Mouse (Mus musculus) testis, postnatal 10 days (tissue): ENCODE measurements around the gene Ccl24.
"Not testable (repeated sequence)": the region's sequence is repeated elsewhere in the genome, so short reads cannot be mapped to it uniquely, and the experiment has no call there.

ENCODE experiments used
- DNase-seq: peaks from one replicate; pipeline ENCODE4 v3.0.0; 2021; ENCODE audit warnings: low spot score

Gene Ccl24

DNA sequence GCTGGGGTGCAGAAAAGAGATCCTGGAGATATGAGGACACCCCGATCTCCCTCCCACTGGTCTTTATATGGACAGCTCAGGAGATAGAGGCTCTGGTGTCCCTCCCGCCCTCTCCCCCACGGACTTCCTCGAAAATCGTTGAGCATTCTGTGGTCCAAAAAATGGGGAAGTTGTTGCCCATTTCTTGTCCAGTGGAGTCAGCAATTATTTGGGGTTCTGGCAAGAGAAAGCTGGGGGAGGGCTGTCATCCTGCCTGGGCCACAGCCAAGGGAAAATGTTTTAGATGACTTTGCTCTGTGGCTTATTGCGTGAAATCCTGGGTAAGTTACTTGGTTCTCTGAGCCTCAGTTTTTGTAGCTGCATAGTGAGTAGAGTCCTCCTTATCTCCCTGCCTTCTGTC, at the start of gene Ccl24:
TSS of gene Ccl24 (minus strand) at position 44 of the 400 bp plus-strand sequence.
- DNase-seq = no peak

DNA sequence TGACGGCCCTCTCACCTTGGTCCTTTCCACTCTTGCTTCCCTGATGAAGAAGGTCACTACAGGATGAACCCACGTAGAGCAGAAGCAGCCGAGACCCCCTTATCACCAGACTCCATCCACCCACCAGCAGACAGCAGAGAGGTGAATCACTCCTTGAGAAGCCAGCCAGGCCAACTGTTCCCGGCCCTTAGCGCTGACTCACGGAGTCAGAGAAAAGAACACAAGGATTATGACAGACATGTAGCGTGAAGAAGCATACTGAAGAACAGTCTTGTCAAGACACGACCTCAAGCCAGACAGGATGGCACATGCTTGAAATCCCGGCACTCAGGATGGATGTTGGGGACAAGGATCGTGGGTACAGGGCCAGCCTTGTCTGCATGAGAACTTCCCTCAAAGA, 48.9 kb upstream of the Ccl24 start:
- DNase-seq = no peak

DNA sequence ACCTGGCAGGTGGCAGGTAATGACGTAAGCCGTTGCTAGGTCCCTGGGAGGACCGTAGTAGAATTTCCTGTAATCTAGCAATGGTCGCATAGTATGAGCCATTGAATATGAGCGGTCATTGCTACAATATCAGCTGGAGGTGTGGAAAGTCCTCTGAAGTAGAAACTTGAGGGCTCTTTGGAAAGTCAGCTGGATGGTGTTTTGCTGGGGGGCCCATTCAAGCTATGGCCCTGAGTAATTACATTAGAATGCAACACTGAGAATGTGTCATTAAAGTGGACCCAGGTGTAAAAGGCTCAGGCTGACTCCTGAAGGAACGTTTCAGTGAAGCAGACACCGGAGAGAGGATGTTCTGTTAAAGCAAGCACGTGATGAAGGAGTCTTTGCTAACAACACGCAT, 47.7 kb upstream of the Ccl24 start:
- no peak for DNase-seq

DNA sequence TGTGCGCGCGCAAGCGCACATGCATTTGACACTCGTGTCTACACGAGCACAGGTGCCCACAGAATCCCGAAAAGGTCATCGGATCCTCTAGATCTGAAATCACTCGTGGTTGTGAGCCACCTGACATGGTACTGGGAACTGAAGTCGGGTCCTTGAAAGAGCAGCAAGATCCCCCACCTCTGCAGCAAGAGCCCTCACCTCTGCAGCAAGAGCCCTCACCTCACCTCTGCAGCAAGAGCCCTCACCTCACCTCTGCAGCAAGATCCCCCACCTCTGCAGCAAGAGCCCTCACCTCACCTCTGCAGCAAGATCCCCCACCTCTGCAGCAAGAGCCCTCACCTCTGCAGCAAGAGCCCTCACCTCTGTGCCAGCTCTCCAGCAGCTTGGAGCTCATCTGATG, 46.9 kb upstream of the Ccl24 start:
- DNase-seq = not testable (repeated sequence)

DNA sequence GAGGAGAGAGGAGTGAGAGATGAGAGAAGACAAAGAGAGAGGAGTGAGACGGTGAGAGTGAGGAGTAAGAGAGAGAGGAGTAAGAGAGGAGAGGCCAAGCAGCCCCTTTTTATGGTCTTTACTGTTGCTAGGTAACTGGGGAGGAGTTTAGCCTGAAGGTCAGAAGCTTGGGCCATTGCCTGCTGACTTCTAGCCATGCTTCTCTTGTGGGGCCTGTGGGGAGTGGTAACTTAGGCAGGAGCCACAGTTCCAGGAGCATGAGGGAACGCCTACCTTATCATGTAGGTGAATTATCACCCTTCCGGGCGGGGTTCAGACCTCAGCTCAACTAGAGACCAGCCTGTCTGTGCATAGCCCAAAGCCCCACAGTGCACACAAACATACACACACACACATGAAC, 36.9 kb upstream of the Ccl24 start:
- DNase-seq = no peak

DNA sequence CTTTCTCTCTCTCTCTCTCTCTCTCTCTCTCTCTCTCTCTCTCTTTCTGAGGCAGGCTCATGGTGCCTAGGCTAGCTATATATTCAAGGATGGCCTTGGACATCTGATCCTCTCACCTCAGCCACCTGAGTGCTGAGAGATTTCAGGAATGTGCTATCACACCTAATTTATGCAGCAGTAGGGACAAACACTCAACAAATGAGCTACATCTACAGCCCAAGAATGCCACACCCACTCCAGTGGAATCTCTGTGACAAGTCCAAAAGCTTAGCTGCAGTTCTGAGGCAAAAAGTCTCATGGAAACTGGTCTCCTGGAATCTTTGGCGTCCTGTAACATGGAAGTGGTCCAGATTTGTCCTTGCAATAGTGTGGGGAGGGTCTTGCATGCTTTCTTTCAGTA, 34.7 kb upstream of the Ccl24 start:
- DNase-seq = no peak

DNA sequence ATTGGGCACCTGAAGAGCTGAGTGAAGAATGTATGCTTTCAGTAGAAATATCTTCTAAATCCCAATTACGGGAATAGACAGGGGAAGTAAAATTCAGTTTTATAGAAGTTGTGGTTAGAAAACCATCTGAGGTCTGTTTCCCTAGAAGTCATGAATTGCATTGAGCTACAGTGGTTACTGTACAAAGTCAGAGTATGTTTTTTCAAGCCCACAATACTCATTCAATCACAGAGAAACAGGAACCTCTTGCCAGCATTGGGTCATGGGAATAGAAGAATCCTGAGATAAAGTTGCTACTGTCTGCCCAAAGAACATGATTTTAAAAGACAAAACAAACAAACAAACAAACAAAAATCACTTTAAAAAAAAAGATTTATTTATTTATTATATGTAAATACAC, 33.9 kb upstream of the Ccl24 start:
- DNase-seq = not testable (repeated sequence)

DNA sequence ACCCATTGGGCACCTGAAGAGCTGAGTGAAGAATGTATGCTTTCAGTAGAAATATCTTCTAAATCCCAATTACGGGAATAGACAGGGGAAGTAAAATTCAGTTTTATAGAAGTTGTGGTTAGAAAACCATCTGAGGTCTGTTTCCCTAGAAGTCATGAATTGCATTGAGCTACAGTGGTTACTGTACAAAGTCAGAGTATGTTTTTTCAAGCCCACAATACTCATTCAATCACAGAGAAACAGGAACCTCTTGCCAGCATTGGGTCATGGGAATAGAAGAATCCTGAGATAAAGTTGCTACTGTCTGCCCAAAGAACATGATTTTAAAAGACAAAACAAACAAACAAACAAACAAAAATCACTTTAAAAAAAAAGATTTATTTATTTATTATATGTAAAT, 31.8 kb upstream of the Ccl24 start:
- not testable (repeated sequence) for DNase-seq

DNA sequence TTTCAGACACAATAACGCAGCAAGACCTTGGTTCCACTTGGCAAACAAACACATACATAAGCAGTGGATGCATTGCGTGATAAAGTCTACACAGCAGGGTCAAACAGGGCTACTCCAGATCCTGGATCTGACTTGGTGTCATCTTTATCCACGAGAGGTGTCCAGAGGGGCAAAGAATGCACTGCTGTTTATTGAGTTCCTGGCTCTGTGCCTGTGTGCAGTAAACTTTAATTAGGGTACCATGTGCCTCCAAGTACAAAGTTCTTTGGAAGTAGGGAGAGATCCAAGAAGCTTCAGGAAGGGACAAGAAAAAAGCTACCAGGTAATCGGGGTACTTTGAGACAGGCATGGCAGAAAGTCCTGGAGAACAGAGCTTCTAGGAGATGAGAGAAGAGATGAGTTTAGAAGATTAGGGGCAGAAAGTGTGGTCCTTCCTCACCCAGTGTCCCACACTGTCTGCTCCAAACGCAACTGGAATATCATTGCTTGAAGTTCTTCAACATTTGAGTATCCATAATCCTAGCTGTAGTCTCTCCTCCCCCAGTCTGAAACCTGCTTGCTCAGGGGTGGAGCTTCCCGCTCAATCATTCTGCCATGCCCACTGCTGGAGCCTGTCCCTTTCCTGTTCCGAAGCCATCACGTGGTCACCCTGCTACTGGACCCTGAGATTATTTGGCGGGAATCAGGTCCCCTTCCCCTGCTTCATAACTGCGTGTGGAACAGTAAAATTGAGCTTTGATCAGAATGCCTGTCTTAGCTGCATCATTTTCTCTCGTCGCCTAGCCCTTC, 17.3 kb upstream of the Ccl24 start:
- DNase-seq = no peak

DNA sequence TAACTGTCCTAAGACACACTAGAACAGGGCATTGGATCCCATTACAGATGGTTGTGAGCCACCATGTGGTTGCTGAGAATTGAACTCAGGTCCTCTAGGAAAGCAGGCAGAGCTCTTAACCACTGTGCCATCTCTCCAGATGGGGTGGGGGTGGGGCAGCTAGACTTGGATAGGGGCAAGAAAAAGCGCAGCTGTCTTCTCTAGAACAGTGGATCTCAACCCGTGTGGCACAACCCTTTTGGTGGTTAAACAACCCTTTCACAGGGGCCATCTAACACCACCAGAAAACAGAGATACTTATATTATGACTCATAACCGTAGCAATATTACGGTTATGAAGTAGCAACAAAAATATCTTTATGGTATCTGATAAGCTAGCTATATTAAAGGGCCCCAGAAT, 14.9 kb upstream of the Ccl24 start:
- DNase-seq = no peak

DNA sequence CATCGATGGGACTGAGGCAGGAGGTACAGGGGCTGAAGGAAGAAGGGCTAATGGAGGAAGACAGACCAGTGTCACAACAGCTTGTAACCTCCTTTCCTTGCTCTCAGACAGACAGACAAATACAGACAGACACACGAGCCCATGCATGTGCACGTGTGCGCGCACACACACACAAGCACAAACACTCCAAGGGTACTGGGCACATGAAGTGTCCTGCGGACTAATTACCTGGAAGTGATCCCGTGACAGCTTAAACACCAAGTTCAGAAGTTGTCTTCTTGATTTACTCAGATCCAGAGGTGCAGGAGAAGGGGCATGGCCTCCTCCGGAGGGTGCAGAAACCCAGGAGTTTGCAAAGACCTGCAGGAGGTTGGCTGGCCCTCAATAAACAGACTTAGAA, 12.8 kb upstream of the Ccl24 start:
- DNase-seq = no peak

DNA sequence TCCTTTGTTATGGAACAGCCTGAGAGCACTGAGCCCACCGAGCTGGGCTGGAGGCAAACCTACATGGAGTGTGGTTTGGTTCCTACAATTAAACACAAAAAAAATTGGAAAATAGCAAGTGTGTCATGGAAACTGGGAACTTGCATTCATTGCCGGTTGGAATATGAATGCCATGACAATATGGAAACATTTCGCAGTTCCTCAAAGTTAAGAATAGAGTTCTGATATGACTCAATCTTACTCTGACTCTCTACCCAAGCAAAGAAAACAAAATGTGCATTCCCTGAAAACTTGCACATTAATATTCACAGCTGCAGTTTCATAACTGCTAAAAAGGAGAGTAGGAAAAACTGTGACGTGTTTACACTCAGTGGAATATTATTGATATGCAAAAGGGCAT, 9.5 kb upstream of the Ccl24 start:
- no peak for DNase-seq

DNA sequence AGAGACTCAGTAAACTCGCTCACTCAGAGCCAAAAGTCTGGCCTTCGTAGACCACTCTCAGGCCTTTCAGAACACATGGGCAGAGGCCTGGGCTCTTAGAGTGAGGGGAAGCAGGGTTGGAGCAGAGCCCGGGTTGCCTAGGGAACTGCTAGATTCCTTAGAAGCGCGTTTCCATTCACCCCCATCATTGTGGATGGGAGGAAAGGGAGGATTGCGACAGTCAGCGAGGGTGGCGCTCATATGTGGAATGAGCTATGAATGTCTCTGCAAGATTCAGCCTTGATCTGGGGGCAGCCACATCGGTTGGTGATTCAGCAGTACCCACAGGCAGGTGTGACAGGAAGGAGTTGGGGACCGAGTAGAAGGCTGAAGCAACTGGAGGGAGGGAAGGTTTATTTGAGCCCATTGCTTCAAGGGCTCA, 6.5 kb upstream of the Ccl24 start:
- no peak for DNase-seq

DNA sequence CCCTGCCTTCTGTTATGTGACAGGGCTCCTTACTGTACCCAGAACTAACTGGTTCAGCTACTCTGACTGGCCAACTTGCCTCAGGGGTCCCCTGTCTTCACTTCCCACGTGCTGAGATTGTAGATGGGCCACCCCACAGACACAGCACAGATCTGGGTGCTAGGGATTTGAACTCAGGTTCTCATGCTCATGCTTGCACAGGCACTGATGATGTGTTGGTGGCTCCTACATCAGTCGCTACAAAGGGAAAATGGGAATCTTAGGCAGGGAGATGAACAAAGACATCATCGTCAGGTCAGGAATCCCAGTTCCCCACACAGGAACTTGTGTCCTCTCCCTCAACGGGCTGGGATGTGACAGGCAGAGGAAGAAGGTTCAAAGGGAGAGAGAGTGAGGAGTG, 3.2 kb upstream of the Ccl24 start:
- DNase-seq = no peak

DNA sequence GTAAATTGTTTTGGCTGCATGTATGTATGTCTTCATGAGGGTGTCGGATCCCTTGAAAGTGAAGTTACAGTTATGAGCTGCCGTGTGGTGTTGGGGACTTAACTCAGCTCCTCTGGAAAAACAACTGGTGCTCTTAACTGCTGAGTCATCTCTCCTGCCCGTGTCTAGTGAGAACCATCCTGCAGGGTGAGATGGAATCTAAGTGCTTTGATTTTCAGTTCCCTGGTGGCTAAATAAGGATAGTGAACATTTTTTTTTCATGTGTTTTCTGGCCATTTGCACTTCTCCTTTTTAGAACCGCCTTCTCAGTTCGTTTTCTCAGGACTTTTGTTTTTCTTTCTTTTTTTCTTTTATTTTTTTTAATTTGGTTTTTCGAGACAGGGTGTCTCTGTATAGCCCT, 4.2 kb downstream of the Ccl24 start:
- no peak for DNase-seq

DNA sequence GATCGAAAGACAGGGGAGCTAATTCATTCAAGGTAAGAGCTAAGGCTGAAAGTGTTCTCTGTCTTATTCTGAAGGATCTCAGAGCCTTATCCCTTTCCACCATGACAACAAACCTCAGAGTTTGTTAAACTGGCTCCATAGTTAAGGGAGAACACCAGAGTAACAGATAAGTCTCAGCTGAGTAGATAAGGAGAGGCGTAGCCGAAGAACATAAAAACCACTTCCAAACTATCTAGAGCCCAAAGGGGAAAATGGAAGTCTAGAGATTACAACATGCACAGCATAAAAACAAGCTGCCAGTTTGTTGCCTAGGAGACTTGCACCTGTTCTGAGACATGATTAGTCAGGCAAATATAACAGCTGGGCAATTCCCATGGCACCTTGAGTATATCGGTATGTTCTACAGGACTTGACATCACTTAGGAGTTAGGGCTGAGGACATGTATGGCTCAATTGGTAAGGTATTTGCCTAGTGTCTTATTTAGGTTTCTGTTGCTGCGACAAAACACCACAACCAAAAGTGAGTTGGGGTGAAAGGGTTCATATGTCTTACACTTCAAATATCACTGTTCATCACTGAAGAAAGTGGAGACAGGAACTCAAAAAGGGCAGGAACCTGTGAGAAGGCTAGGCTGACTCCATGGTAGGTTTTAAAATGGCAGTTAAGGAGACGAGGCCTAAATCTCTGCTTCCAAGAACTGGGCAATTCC, 5.1 kb downstream of the Ccl24 start:
- no peak for DNase-seq

DNA sequence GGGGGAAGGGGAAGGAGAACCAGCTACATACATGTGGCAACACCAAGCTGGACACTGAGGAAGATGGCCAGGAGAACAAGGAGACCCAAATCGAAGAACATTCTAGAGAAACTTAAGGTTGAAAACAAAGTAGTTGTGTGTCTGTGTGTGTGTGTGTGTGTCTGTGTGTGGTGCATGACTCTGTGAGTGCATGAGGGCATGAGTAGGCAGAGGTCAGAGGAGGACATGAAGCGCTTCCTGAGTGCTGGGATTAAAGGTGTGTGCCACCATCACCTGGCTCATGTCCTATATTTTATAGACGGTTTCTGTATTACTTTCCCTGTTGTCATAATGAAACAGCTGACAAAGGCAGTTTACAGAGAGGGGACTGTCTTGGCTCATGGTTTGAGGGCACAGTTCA, 9.4 kb downstream of the Ccl24 start, which contains the start of gene Ccl26:
TSS of gene Ccl26 (minus strand) at position 101 of the 400 bp plus-strand sequence.
- no peak for DNase-seq

DNA sequence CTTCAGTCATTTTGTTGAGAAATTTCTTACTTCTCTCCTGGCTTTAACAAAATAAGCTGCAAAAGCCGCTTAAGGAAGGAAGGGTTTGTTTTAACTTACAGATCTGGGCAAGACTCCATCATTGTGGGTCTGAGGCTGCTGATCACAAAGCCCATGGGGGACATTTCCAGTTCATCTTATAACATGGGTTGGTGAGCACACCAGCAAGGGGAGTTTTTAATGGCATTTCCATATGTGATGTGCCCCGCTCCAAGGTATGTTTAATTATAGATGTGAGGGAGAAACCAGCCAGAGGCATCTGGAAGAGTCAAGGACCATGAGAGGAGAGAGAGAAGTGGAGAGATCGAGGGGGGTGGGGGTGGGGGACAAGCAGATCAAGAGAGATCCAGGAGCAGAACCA, 15.2 kb downstream of the Ccl24 start:
- DNase-seq = no peak

DNA sequence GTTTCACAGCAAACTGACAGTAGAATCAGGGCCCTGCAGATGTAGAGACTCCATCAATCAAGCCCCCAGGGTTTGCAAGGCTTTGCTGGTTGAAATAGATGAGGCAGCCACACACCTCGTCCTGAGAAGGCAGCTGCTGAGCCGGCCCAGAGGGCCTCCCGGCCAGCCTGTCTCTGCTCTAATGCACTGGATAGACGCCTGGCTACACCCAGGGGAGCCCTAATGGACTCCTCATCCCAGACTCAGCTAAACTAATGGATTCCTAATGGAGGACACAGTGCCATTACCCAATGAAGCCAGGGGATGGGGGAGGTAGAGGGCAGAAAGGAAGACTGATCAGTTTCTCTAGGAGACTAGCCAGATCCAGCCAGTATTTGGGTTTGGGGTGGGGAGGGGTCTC, 15.8 kb downstream of the Ccl24 start:
- no peak for DNase-seq

DNA sequence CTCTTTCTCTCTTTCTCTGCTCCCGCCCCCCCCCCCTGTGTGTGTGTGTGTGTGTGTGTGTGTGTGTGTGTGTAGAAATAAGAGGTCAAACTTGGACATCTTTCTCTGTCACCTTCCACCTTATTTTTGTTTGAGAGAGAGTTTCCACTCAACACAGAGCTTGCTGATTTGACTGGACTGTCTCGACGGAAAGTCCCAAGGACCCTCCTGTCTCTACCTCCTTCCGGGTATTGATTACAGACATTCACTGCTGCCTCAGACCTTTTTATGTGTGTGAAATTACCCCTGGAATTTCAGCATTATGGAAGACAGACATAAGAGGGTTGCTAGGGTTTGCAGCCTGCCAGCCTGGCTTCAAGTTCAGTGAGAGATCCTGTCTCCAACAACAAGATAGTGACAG, 16.6 kb downstream of the Ccl24 start:
- DNase-seq = no peak

DNA sequence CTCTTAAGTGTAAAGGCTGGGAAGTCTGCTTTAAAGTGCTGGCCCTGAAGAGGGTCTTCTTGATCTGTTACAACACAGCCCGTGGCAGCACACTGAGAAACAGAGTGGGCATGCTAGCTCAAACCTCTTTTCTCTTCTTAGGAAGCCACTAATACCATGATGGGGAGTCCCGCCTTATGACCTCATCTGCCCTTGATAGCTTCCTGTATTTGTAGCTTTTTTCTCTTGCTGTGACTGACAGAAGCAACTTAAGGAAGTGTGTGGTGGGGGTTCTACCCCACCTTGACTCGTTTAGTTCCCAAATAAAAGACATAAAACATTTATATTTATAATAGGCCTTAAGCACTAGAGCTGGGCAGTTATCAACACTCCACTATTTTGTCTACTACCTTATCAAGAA, 21.3 kb downstream of the Ccl24 start:
- no peak for DNase-seq

DNA sequence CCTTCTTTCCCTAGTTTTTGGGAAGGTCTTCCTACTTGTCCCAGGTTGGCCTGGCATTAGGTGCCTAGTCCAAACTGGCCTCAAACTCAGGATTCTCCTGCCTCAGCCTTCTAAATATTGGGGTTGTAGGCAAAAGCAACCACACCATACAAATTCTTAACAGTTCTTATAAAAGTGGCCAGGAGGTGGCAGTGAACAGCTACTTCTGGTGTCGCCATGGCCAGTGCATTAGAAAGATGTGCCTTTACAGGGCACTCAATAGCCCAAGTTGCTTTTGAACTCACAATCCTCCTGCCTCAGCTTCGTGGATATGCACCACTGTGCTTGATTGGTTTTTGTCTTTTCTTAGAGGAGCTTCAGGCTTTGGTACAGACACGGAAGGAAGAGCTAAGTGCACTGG, 21.9 kb downstream of the Ccl24 start:
- DNase-seq = no peak

DNA sequence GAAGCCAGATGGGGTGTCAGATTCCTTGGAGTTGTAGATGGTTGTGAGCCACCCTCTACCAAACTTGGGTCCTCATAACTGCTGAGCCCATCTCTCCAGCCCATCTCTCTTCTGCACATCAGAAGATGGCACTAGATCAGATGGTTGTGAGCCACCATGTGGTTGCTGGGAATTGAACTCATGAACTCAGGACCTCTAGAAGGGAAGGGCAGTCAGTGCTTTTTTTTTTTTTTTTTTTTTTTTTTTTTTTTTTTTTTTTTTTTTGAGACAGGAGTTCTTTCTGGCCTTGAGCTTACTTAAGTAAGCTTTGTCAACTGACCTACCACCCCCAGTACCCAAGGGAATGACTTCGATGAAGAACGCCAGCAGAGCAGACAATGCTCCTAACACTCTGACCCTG, 24.9 kb downstream of the Ccl24 start:
- no peak for DNase-seq
